Mouse (Mus musculus): ENCODE measurements around the gene Anks1.

- TF ChIP-seq POLR2A (IDR thresholded peaks at IDR 0.05; ENCODE audit: borderline replicate concordance, insufficient read depth, low read length) (no peak), CTCF (IDR thresholded peaks at IDR 0.05; ENCODE audit: borderline replicate concordance, insufficient read depth, low read depth, low read length) (no peak)
Measured at GRCm38 (mm10) chr17:28030446-28030845, 121.3 kb downstream of the Anks1 start.
